Mouse (Mus musculus) MEL (cell line): ENCODE measurements around the gene Galt. TPM values are rescaled to one million over a fixed set of nuclear protein-coding genes. Genes with fewer than 3 reads are reported as not detected.

Source experiments
- DNase-seq: peaks from one replicate; pipeline ENCODE4 v3.0.0; 2011; ENCODE audit warnings: low read depth, low spot score
- H3K27ac ChIP-seq: 2 replicates; pipeline ENCODE4 v1.5.1; 2012; ENCODE audit warnings: low read depth, mild to moderate bottlenecking, control low read depth, low read length, moderate library complexity; ENCODE audit not compliant: control insufficient read depth
- H3K27me3 ChIP-seq, 2 experiments: fragments of 150-350 bp in 1 of 2; sonication (generic) in 1 of 2; 2 replicates each; pipeline ENCODE4 v1.6.1; 2012; ENCODE audit warnings: low read length in 2 of 2, mild to moderate bottlenecking in 2 of 2, improper control_type of control experiment in 1 of 2, moderate library complexity in 1 of 2; ENCODE audit not compliant: insufficient read depth in 2 of 2, control insufficient read depth in 1 of 2
- H3K36me3 ChIP-seq, 2 experiments: 2 replicates each; pipeline ENCODE4 v1.6.1; 2012 to 2014; ENCODE audit warnings: low read length in 2 of 2, improper control_type of control experiment in 1 of 2, inconsistent platforms in 1 of 2, mild to moderate bottlenecking in 1 of 2; ENCODE audit not compliant: insufficient read depth in 2 of 2, control insufficient read depth in 1 of 2
- H3K4me1 ChIP-seq, 2 experiments: fragments of 150-350 bp in 1 of 2; sonication (generic) in 1 of 2; 2 replicates each; pipeline ENCODE4 v1.6.1; 2012; ENCODE audit warnings: low read length in 2 of 2, improper control_type of control experiment in 1 of 2, mild to moderate bottlenecking in 1 of 2; ENCODE audit not compliant: insufficient read depth in 2 of 2, control insufficient read depth in 1 of 2
- H3K4me3 ChIP-seq, 2 experiments: fragments of 150-350 bp in 1 of 2; sonication (generic) in 1 of 2; 2 replicates each; pipeline ENCODE4 v1.5.1; 2012; ENCODE audit warnings: low read depth in 2 of 2, low read length in 2 of 2, mild to moderate bottlenecking in 2 of 2, moderate library complexity in 2 of 2, control low read depth in 1 of 2, improper control_type of control experiment in 1 of 2; ENCODE audit not compliant: control insufficient read depth in 1 of 2, insufficient read depth in 1 of 2
- H3K79me2 ChIP-seq: 2 replicates; pipeline ENCODE4 v1.6.1; 2012; ENCODE audit warnings: mild to moderate bottlenecking, low read length, moderate library complexity; ENCODE audit not compliant: control insufficient read depth, poor library complexity, insufficient read depth
- H3K9ac ChIP-seq: 2 replicates; pipeline ENCODE4 v1.6.1; 2012; ENCODE audit warnings: low read depth, mild to moderate bottlenecking, control low read depth, low read length, moderate library complexity; ENCODE audit not compliant: control insufficient read depth, poor library complexity, severe bottlenecking
- H3K9me3 ChIP-seq: fragments of 150-350 bp; sonication (generic); replicated peaks from 2 replicates; pipeline ENCODE4 v1.6.1; 2012; ENCODE audit warnings: mild to moderate bottlenecking, low read length, improper control_type of control experiment, moderate library complexity; ENCODE audit not compliant: insufficient read depth
- BHLHE40 ChIP-seq: IDR thresholded peaks from 2 replicates; pipeline ENCODE4 v1.6.1; 2012; ENCODE audit warnings: low read depth, mild to moderate bottlenecking, inconsistent platforms, low read length, improper control_type of control experiment, borderline replicate concordance
- CHD1 ChIP-seq: IDR thresholded peaks from 2 replicates; pipeline ENCODE4 v1.6.1; 2012; ENCODE audit warnings: low read depth, mild to moderate bottlenecking, inconsistent platforms, low read length, improper control_type of control experiment
- CHD2 ChIP-seq: IDR thresholded peaks from 2 replicates; pipeline ENCODE4 v1.6.1; 2011; ENCODE audit warnings: low read length, improper control_type of control experiment
- CTCF ChIP-seq, 3 experiments: IDR thresholded peaks in 2 of 3; conservative IDR thresholded peaks in 1 of 3; 2 replicates each; pipeline ENCODE4 v1.5.1; 2011 to 2012; ENCODE audit warnings: low read length in 3 of 3, low read depth in 2 of 3, mild to moderate bottlenecking in 2 of 3, improper control_type of control experiment in 1 of 3, inconsistent platforms in 1 of 3, mixed read lengths in 1 of 3, moderate library complexity in 1 of 3; ENCODE audit not compliant: control insufficient read depth in 1 of 3, insufficient read depth in 1 of 3, poor library complexity in 1 of 3, severe bottlenecking in 1 of 3
- ELF1 ChIP-seq: IDR thresholded peaks from 2 replicates; pipeline ENCODE4 v1.6.1; 2014; ENCODE audit warnings: low read depth, mild to moderate bottlenecking, inconsistent platforms, low read length, improper control_type of control experiment, moderate library complexity
- EP300 ChIP-seq, 2 experiments: IDR thresholded peaks; 2 replicates each; pipeline ENCODE4 v1.6.1; 2011; ENCODE audit warnings: improper control_type of control experiment in 2 of 2, low read length in 2 of 2, low read depth in 1 of 2, mild to moderate bottlenecking in 1 of 2
- ETS1 ChIP-seq: IDR thresholded peaks from 2 replicates; pipeline ENCODE4 v1.6.1; 2012; ENCODE audit warnings: low read depth, mild to moderate bottlenecking, inconsistent platforms, low read length, improper control_type of control experiment, moderate library complexity
- GABPA ChIP-seq: IDR thresholded peaks from 2 replicates; pipeline ENCODE4 v1.6.1; 2012; ENCODE audit warnings: low read depth, mild to moderate bottlenecking, inconsistent platforms, low read length, improper control_type of control experiment, moderate library complexity
- HCFC1 ChIP-seq: IDR thresholded peaks from 2 replicates; pipeline ENCODE4 v1.6.1; 2012; ENCODE audit warnings: low read depth, mild to moderate bottlenecking, inconsistent platforms, low read length, improper control_type of control experiment, moderate library complexity
- JUND ChIP-seq: IDR thresholded peaks from 2 replicates; pipeline ENCODE4 v1.6.1; 2011; ENCODE audit warnings: low read depth, mild to moderate bottlenecking, improper control_type of control experiment, low read length
- KAT2A ChIP-seq: conservative IDR thresholded peaks from 2 replicates; pipeline ENCODE4 v1.6.1; 2012; ENCODE audit warnings: low read depth, low read length, improper control_type of control experiment, inconsistent platforms
- MAFK ChIP-seq: IDR thresholded peaks from 2 replicates; pipeline ENCODE4 v1.6.1; 2011; ENCODE audit warnings: low read depth, mild to moderate bottlenecking, low read length, improper control_type of control experiment, borderline replicate concordance
- MAX ChIP-seq: IDR thresholded peaks from 2 replicates; pipeline ENCODE4 v1.6.1; 2011; ENCODE audit warnings: low read length, improper control_type of control experiment
- MAZ ChIP-seq: IDR thresholded peaks from 2 replicates; pipeline ENCODE4 v1.6.1; 2012; ENCODE audit warnings: low read depth, mild to moderate bottlenecking, inconsistent platforms, low read length, improper control_type of control experiment
- MEF2A ChIP-seq: IDR thresholded peaks from 2 replicates; pipeline ENCODE4 v1.6.1; 2014; ENCODE audit warnings: low read depth, mild to moderate bottlenecking, inconsistent platforms, low read length, improper control_type of control experiment; ENCODE audit not compliant: poor library complexity, insufficient replicate concordance, severe bottlenecking; ENCODE audit errors: extremely low read depth
- MXI1 ChIP-seq: IDR thresholded peaks from 2 replicates; pipeline ENCODE4 v1.6.1; 2011; ENCODE audit warnings: mild to moderate bottlenecking, low read depth, low read length, improper control_type of control experiment
- MYB ChIP-seq: IDR thresholded peaks from 2 replicates; pipeline ENCODE4 v1.6.1; 2011; ENCODE audit warnings: mild to moderate bottlenecking, low read depth, low read length, improper control_type of control experiment
- MYC ChIP-seq: IDR thresholded peaks from 2 replicates; pipeline ENCODE4 v1.6.1; 2011; ENCODE audit warnings: low read depth, mild to moderate bottlenecking, low read length, improper control_type of control experiment, moderate library complexity
- NELFE ChIP-seq: IDR thresholded peaks from 2 replicates; pipeline ENCODE4 v1.6.1; 2011; ENCODE audit warnings: low read depth, low read length, improper control_type of control experiment
- NRF1 ChIP-seq: IDR thresholded peaks from 2 replicates; pipeline ENCODE4 v1.6.1; 2014; ENCODE audit warnings: low read depth, mild to moderate bottlenecking, inconsistent platforms, low read length, improper control_type of control experiment, moderate library complexity; ENCODE audit not compliant: poor library complexity, insufficient read depth, severe bottlenecking
- POLR2A ChIP-seq, 2 experiments: IDR thresholded peaks; 2 replicates each; pipeline ENCODE4 v1.6.1; 2011 to 2012; ENCODE audit warnings: low read length in 2 of 2, mild to moderate bottlenecking in 2 of 2, control low read depth in 1 of 2, improper control_type of control experiment in 1 of 2, low read depth in 1 of 2, moderate library complexity in 1 of 2; ENCODE audit not compliant: control insufficient read depth in 1 of 2, insufficient read depth in 1 of 2, poor library complexity in 1 of 2
- POLR2AphosphoS2 ChIP-seq: IDR thresholded peaks from 2 replicates; pipeline ENCODE4 v1.6.1; 2011; ENCODE audit warnings: low read length, improper control_type of control experiment
- RAD21 ChIP-seq: IDR thresholded peaks from 2 replicates; pipeline ENCODE4 v1.6.1; 2011; ENCODE audit warnings: mild to moderate bottlenecking, low read depth, low read length, improper control_type of control experiment
- RCOR1 ChIP-seq: IDR thresholded peaks from 2 replicates; pipeline ENCODE4 v1.6.1; 2012; ENCODE audit warnings: low read depth, mild to moderate bottlenecking, inconsistent platforms, low read length, improper control_type of control experiment
- SIN3A ChIP-seq: IDR thresholded peaks from 2 replicates; pipeline ENCODE4 v1.6.1; 2012; ENCODE audit warnings: low read length, improper control_type of control experiment, inconsistent platforms
- SMC3 ChIP-seq: IDR thresholded peaks from 2 replicates; pipeline ENCODE4 v1.6.1; 2011; ENCODE audit warnings: low read depth, low read length, improper control_type of control experiment
- TAL1 ChIP-seq: IDR thresholded peaks from 2 replicates; pipeline ENCODE4 v1.6.1; 2012; ENCODE audit warnings: mild to moderate bottlenecking, inconsistent platforms, low read length, moderate library complexity, mixed read lengths
- TBP ChIP-seq: IDR thresholded peaks from 2 replicates; pipeline ENCODE4 v1.8.0; 2011; ENCODE audit warnings: low read depth, low read length, improper control_type of control experiment
- TCF12 ChIP-seq: IDR thresholded peaks from 2 replicates; pipeline ENCODE4 v1.6.1; 2014; ENCODE audit warnings: low read depth, mild to moderate bottlenecking, inconsistent platforms, low read length, improper control_type of control experiment, moderate library complexity
- UBTF ChIP-seq: IDR thresholded peaks from 2 replicates; pipeline ENCODE4 v1.6.1; 2012; ENCODE audit warnings: low read depth, mild to moderate bottlenecking, inconsistent platforms, low read length, improper control_type of control experiment, moderate library complexity, borderline replicate concordance; ENCODE audit not compliant: insufficient read depth
- USF1 ChIP-seq: IDR thresholded peaks from 2 replicates; pipeline ENCODE4 v1.6.1; 2014; ENCODE audit warnings: low read depth, mild to moderate bottlenecking, inconsistent platforms, low read length, improper control_type of control experiment, moderate library complexity
- USF2 ChIP-seq, 2 experiments: IDR thresholded peaks; 2 replicates each; pipeline ENCODE4 v1.6.1; 2011 to 2012; ENCODE audit warnings: improper control_type of control experiment in 2 of 2, low read length in 2 of 2, borderline replicate concordance in 1 of 2, inconsistent platforms in 1 of 2, low read depth in 1 of 2, mild to moderate bottlenecking in 1 of 2; ENCODE audit not compliant: insufficient read depth in 1 of 2
- ZC3H11A ChIP-seq: IDR thresholded peaks from 2 replicates; pipeline ENCODE4 v1.6.1; 2012; ENCODE audit warnings: low read depth, mild to moderate bottlenecking, inconsistent platforms, low read length, improper control_type of control experiment
- ZMIZ1 ChIP-seq: IDR thresholded peaks from 2 replicates; pipeline ENCODE4 v1.6.1; 2012; ENCODE audit warnings: low read depth, mild to moderate bottlenecking, inconsistent platforms, low read length, improper control_type of control experiment, moderate library complexity
- ZNF384 ChIP-seq: IDR thresholded peaks from 2 replicates; pipeline ENCODE4 v1.6.1; 2012; ENCODE audit warnings: low read depth, mild to moderate bottlenecking, inconsistent platforms, low read length, improper control_type of control experiment
- polyA plus RNA-seq, 2 experiments: library from polyadenylated mRNA; stranded (reverse) in 1 of 2; unstranded in 1 of 2; fragments of >175 nt in 1 of 2; fragments of >200 nt in 1 of 2; gene quantifications; 2 replicates each; pipeline versions ENCODE4 v1.2.1 to v1.2.4; 2012; ENCODE audit warnings: low replicate concordance in 2 of 2, low read depth in 1 of 2; ENCODE audit not compliant: insufficient read length in 2 of 2, insufficient read depth in 1 of 2, missing spikeins in 1 of 2
- total RNA-seq: library from RNA; depleted of rRNA; stranded (reverse); fragments of 300-350 nt; gene quantifications from 2 replicates; pipeline ENCODE4 v1.2.3, GENCODE M21; 2012

Galt gene
- total and polyA plus RNA-seq, 3 experiments, result 26.5 to 31.9 TPM; not detected in 1

- peaks cover 2 to 29% of the 10 kb centered on the region in 2 experiments for H3K4me1 ChIP-seq
- peaks cover 0 to 27% of the 10 kb centered on the region in 2 experiments; a peak in 2 of 4 replicates for H3K36me3 ChIP-seq
- no peaks in the 10 kb centered on the region for H3K9me3 ChIP-seq
- H3K4me3 ChIP-seq, result no peak overlapping the region
- peaks cover 15% of the 10 kb centered on the region for H3K79me2 ChIP-seq
- peak overlapping the region; percentile 83 for H3K27ac ChIP-seq
- peaks cover 0 to under 1% of the 10 kb centered on the region in 2 experiments; a peak in 1 of 4 replicates for H3K27me3 ChIP-seq
- H3K9ac ChIP-seq, result peak overlapping the region; percentile 40
- peak; percentile 88 for DNase-seq
- no peak for TF ChIP-seq TAL1
- TF ChIP-seq MAX, result peak; percentile 40; the same call in 1 of the 2 replicates
- peak; percentile 74 for TF ChIP-seq MYC
- 0 out of 2 replicates have a peak, but pooled peaks have one; percentile 6 for TF ChIP-seq JUND
- 0 out of 2 replicates have a peak, but pooled peaks have one; percentile 34 for TF ChIP-seq HCFC1
- TF ChIP-seq GABPA, result no peak
- TF ChIP-seq CHD2, result no peak
- TF ChIP-seq ETS1, result peak; percentile 14; the same call in 1 of the 2 replicates
- peak; percentile 76 for TF ChIP-seq RAD21
- peak; percentile 84 for TF ChIP-seq ZNF384
- TF ChIP-seq CTCF (IDR thresholded peaks at IDR 0.05 in 2 of 3, conservative IDR thresholded peaks at IDR 0.05 in 1 of 3; ENCODE audit: control insufficient read depth in 1 of 3, insufficient read depth in 1 of 3, low read depth in 2 of 3, low read length in 3 of 3, poor library complexity in 1 of 3, severe bottlenecking in 1 of 3), result peak; percentile 58 to 90 (median 81)
- TF ChIP-seq SIN3A, result peak; percentile 71; the same call in 1 of the 2 replicates
- TF ChIP-seq TBP, result no peak
- TF ChIP-seq EP300 (IDR thresholded peaks at IDR 0.05; ENCODE audit: low read depth in 1 of 2, low read length in 2 of 2), result 0 out of 4 replicates have a peak, but pooled peaks have one; percentile 37 to 46
- TF ChIP-seq POLR2A (IDR thresholded peaks at IDR 0.05; ENCODE audit: control insufficient read depth in 1 of 2, insufficient read depth in 1 of 2, low read depth in 1 of 2, low read length in 2 of 2, poor library complexity in 1 of 2), result peak in 1 of 2 experiments; percentile 45; a peak in 1 of 4 replicates
- TF ChIP-seq MAFK, result no peak
- TF ChIP-seq TCF12, result no peak
- no peak for TF ChIP-seq CHD1
- no peak for TF ChIP-seq MYB
- peak; percentile 65; the same call in 1 of the 2 replicates for TF ChIP-seq MXI1
- no peak for TF ChIP-seq BHLHE40
- TF ChIP-seq NRF1, result peak; percentile 52; the same call in 1 of the 2 replicates
- 0 out of 2 replicates have a peak, but pooled peaks have one; percentile 20 for TF ChIP-seq USF1
- TF ChIP-seq SMC3, result peak; percentile 57
- no peak for TF ChIP-seq KAT2A
- no peak for TF ChIP-seq MAZ
- TF ChIP-seq UBTF, result no peak
- peak; percentile 10; the same call in 1 of the 2 replicates for TF ChIP-seq RCOR1
- TF ChIP-seq NELFE, result no peak
- TF ChIP-seq MEF2A, result no peak
- TF ChIP-seq ZC3H11A, result peak; percentile 39
- TF ChIP-seq ELF1, result peak; percentile 63; the same call in 1 of the 2 replicates
- peak; percentile 89 for TF ChIP-seq POLR2AphosphoS2
- TF ChIP-seq ZMIZ1, result no peak
- TF ChIP-seq USF2 (IDR thresholded peaks at IDR 0.05; ENCODE audit: borderline replicate concordance in 1 of 2, insufficient read depth in 1 of 2, low read depth in 1 of 2, low read length in 2 of 2), result no peak
These were observed 17.3 kb upstream of the Galt start for GRCm38 (mm10) chr4:41737602-41738255.
